Mouse (Mus musculus): ENCODE measurements at regions not wholly inside any gene's neighbourhood (a gene's known extent, or its start where the extent isn't known, plus 50 kb on each side); places are given as distances from the start of the nearest gene placed in this dataset.

GRCm38 (mm10) chr5:111864606-111865005, 130.9 kb downstream of the Gm26897 start:
- WGBS, result 69% methylated on average over 13 of the region's 13 CpGs
- H3K27ac ChIP-seq, result no peak overlapping the region
- no peak for ATAC-seq (ENCODE audit: borderline replicate concordance, extremely low read depth, low FRiP score, low TSS enrichment)
- no peak overlapping the region for H3K4me3 ChIP-seq
- H3K27me3 ChIP-seq, result no peaks in the 10 kb centered on the region
- no peak overlapping the region for H3K9ac ChIP-seq
- peaks cover 6% of the 10 kb centered on the region for H3K4me1 ChIP-seq
- H3K9me3 ChIP-seq, result no peaks in the 10 kb centered on the region
- H3K4me2 ChIP-seq, result no peak overlapping the region
- no peaks in the 10 kb centered on the region for H3K36me3 ChIP-seq

DNA sequence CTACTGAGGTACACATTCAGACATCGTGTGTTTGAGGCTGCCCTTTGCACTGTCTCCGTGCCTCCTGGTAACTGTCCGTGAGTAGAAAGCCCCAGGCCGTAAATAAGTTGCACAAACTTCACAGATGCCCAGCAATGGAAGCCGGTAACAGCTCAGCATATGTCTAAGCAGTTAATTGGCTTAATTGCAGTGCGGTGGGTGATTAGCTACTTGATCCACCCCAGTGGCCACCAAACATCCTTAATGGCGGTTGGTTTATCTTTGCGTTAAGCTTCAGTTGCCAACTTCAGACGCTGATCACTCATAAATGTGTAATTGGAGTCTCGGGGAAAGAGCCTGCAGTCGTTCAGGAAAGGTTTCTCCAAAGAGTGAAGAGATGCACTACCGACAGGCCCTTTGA, 135.3 kb downstream of the Gm26897 start:
- no peak overlapping the region for H3K27ac ChIP-seq
- H3K9ac ChIP-seq, result no peak overlapping the region
- H3K4me3 ChIP-seq, result no peak overlapping the region
- H3K4me1 ChIP-seq, result peaks cover 5% of the 10 kb centered on the region
- peaks cover 11% of the 10 kb centered on the region; the same call in 1 of the 2 replicates for H3K9me3 ChIP-seq
- 0 out of 2 replicates have a peak, but pooled peaks cover 2% of the 10 kb centered on the region for H3K36me3 ChIP-seq
- 78% methylated on average over 12 of the region's 12 CpGs for WGBS
- no peak overlapping the region for H3K4me2 ChIP-seq
- no peak for ATAC-seq (ENCODE audit: borderline replicate concordance, extremely low read depth, low FRiP score, low TSS enrichment)
- H3K27me3 ChIP-seq, result no peaks in the 10 kb centered on the region

DNA sequence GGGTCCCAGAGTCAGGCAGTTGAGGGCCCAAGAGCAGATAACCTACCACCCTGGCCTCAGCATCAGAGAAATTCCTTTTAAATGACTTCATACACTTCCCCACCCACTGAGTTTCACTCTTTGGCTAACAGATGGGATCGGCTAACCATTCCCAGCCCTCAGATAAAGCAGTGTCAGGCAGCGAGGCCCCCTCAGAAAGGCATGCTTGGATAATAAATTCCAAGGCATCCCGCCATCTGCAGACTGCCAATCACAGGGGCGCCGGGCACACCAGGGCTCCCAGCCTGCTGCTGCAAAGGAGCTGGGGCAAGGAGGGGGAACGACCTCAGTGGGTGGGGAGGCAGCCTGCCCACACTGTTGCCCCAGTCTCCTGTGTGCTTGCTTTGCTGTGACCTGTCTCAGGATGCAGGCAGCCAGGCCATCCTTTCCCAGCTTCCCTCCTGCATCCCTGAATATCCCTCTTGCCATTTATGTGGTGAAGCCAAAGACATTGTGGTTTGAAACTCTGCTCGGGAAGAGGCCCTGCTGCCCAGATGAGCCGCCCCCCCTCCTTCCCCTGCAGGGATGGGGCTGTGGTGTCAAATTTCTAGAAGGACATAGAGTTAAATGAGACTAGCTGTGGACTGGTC, 143.6 kb downstream of the Gm26897 start:
- H3K4me1 ChIP-seq, result peaks cover 20% of the 10 kb centered on the region
- peak; percentile 58; the same call in 1 of the 2 replicates for ATAC-seq (ENCODE audit: borderline replicate concordance, extremely low read depth, low FRiP score, low TSS enrichment)
- no peaks in the 10 kb centered on the region for H3K9me3 ChIP-seq
- no peak overlapping the region for H3K9ac ChIP-seq
- H3K27me3 ChIP-seq, result no peaks in the 10 kb centered on the region
- H3K27ac ChIP-seq, result peak overlapping the region; percentile 60
- H3K36me3 ChIP-seq, result no peaks in the 10 kb centered on the region
- no peak overlapping the region for H3K4me2 ChIP-seq
- H3K4me3 ChIP-seq, result no peak overlapping the region
- 5% methylated on average over 8 of the region's 8 CpGs for WGBS

DNA sequence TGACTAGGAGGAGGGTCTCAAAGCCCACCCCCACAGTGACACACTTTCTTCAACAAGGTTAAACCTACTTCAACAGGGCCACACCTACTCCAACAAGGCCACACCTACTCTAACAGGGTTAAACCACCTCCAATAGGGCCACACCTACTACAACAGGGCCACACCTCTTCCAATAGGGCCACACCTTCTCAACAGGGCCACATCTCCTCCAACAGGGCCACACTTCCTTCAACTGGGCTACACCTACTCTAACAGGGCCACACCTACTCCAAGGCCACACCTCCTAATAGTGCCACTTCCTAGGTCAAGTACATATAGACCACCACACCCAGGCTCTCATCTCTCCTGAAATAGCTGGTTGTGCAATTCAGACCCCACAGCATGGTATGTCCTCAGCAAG, 145.3 kb downstream of the Gm26897 start:
- no peak for ATAC-seq (ENCODE audit: borderline replicate concordance, extremely low read depth, low FRiP score, low TSS enrichment)
- Histone ChIP-seq H3K27me3 (no peaks in the 10 kb centered on the region), H3K4me2 (no peak overlapping the region), H3K36me3 (no peaks in the 10 kb centered on the region), H3K9ac (no peak overlapping the region), H3K9me3 (no peaks in the 10 kb centered on the region), H3K27ac (no peak overlapping the region), H3K4me1 (peaks cover 20% of the 10 kb centered on the region), H3K4me3 (no peak overlapping the region)

DNA sequence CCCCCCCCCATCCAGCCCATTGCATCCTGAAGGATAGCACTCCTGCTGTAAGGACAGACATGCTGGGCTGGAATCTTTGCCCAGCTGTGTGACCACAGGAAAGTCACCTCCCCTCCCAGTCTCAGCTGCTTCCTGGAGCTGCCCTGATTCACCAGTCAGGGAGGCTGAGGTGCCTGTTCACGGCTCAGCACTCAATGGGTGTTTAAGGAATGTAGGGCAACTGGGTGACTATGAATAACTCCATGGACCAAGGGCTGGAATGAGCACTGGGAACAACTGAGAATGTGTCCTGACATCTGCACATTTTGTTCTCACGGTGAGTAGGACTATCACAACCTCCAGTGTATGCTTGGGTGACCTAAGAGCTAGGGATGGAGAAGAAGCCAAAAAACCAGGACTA, 146.5 kb downstream of the Gm26897 start:
- H3K9me3 ChIP-seq, result no peaks in the 10 kb centered on the region
- H3K27me3 ChIP-seq, result no peaks in the 10 kb centered on the region
- no peaks in the 10 kb centered on the region for H3K36me3 ChIP-seq
- ATAC-seq (ENCODE audit: borderline replicate concordance, extremely low read depth, low FRiP score, low TSS enrichment), result no peak
- H3K4me3 ChIP-seq, result no peak overlapping the region
- no peak overlapping the region for H3K27ac ChIP-seq
- no peak overlapping the region for H3K9ac ChIP-seq
- H3K4me2 ChIP-seq, result no peak overlapping the region
- peaks cover 20% of the 10 kb centered on the region for H3K4me1 ChIP-seq
- 60% methylated on average over 2 of the region's 2 CpGs for WGBS

DNA sequence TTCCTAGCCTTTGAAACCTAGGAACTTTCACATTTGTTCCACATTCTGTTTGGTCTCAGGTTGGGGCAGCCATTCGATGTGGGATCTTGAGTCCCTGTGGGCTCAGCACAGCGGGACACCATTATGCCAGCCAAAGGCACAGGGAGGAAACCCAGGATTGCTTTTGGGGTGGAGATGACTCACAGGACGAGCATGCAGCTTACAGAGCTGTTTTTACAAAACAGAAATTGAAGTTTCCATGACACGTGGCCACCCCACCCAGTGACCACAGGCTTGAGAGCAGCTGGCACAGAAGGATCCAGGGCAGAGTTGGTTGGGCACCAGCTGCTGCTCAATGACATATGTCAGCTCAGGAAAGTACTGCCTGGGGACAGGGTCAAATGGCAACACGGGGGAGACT, 147.8 kb downstream of the Gm26897 start:
- no peak for ATAC-seq (ENCODE audit: borderline replicate concordance, extremely low read depth, low FRiP score, low TSS enrichment)
- Histone ChIP-seq H3K4me3 (no peak overlapping the region), H3K27me3 (no peaks in the 10 kb centered on the region), H3K9me3 (no peaks in the 10 kb centered on the region), H3K27ac (no peak overlapping the region), H3K4me2 (no peak overlapping the region), H3K9ac (no peak overlapping the region), H3K4me1 (peaks cover 16% of the 10 kb centered on the region), H3K36me3 (no peaks in the 10 kb centered on the region)
- 41% methylated on average over 5 of the region's 5 CpGs for WGBS

- Histone ChIP-seq H3K4me2 (no peak overlapping the region), H3K36me3 (no peaks in the 10 kb centered on the region), H3K27me3 (no peaks in the 10 kb centered on the region), H3K4me1 (peaks cover 23% of the 10 kb centered on the region), H3K4me3 (no peak overlapping the region), H3K9me3 (no peaks in the 10 kb centered on the region), H3K27ac (no peak overlapping the region), H3K9ac (no peak overlapping the region)
- no peak for ATAC-seq (ENCODE audit: borderline replicate concordance, extremely low read depth, low FRiP score, low TSS enrichment)
- 52% methylated on average over 4 of the region's 4 CpGs for WGBS
These were observed 153.6 kb downstream of the Gm26897 start for GRCm38 (mm10) chr5:111887281-111887680.

DNA sequence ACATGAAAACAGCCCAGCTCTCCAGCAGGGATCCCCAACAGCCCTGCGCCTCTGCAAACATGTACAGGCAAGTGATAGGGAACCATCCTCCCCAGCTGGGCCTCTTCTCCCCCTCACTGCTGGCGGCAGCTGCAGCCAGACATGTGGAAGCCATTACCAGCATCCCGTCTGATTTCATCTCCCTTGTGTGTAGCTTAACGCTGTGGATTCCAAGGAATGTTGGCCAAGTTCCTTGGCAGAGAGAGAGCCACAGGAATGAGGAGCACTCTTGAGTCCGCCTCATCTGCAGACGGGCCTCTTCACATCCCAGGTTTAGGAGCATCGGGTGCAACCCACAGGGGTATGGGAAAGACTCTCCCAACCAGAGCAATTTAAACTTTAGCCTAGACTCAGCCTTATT, 157.1 kb downstream of the Gm26897 start:
- no peak overlapping the region for H3K4me2 ChIP-seq

GRCm38 (mm10) chr5:111891261-111891693, 157.6 kb downstream of the Gm26897 start:
- H3K9ac ChIP-seq, result no peak overlapping the region
- no peaks in the 10 kb centered on the region for H3K9me3 ChIP-seq
- no peak overlapping the region for H3K4me3 ChIP-seq
- no peak overlapping the region for H3K4me2 ChIP-seq
- WGBS, result 22% methylated on average over 8 of the region's 8 CpGs
- H3K27ac ChIP-seq, result peak overlapping the region; percentile 95
- peaks cover 46% of the 10 kb centered on the region for H3K4me1 ChIP-seq
- peak; percentile 43 for ATAC-seq (ENCODE audit: borderline replicate concordance, extremely low read depth, low FRiP score, low TSS enrichment)
- no peaks in the 10 kb centered on the region for H3K36me3 ChIP-seq
- no peaks in the 10 kb centered on the region for H3K27me3 ChIP-seq

More for the DNA sequence above, 157.1 kb downstream of the Gm26897 start:
- Histone ChIP-seq H3K4me3 (no peak overlapping the region), H3K9me3 (no peaks in the 10 kb centered on the region), H3K4me1 (peaks cover 46% of the 10 kb centered on the region), H3K36me3 (no peaks in the 10 kb centered on the region), H3K27me3 (no peaks in the 10 kb centered on the region), H3K27ac (peak overlapping the region; percentile 95), H3K9ac (no peak overlapping the region)
- WGBS, result 16% methylated on average over 7 of the region's 7 CpGs
- peak; percentile 77 for ATAC-seq (ENCODE audit: borderline replicate concordance, extremely low read depth, low FRiP score, low TSS enrichment)

DNA sequence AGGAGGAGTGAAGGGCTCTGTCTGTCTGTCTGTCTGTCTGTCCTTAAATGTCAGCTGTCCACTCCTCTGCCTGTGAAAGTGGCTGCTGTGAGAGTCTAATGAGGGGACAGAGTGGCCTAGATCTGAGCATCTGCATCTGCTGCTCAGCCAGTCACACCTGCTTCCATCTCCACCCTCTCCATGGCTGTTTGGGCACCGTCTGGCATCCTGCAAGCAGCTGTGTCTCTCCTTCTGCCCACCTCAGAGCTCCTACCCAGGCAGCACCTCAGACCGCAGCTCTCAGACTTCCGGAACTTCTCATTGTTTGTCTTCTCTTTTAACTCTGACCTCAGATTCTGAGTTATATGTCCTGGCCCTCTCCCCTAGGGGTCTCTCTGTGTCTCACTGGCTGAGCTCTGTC, 159.2 kb downstream of the Gm26897 start:
- no peaks in the 10 kb centered on the region for H3K9me3 ChIP-seq
- peak overlapping the region; percentile 70 for H3K27ac ChIP-seq
- H3K4me2 ChIP-seq, result no peak overlapping the region
- ATAC-seq (ENCODE audit: borderline replicate concordance, extremely low read depth, low FRiP score, low TSS enrichment), result no peak
- no peak overlapping the region for H3K4me3 ChIP-seq
- H3K27me3 ChIP-seq, result no peaks in the 10 kb centered on the region
- WGBS, result 18% methylated on average over 3 of the region's 3 CpGs
- H3K9ac ChIP-seq, result no peak overlapping the region
- peaks cover 46% of the 10 kb centered on the region for H3K4me1 ChIP-seq
- no peaks in the 10 kb centered on the region for H3K36me3 ChIP-seq

GRCm38 (mm10) chr5:111893905-111894311, 160.2 kb downstream of the Gm26897 start:
- Histone ChIP-seq H3K27me3 (no peaks in the 10 kb centered on the region), H3K27ac (peak overlapping the region; percentile 70), H3K4me2 (peak overlapping the region; percentile 49), H3K9me3 (no peaks in the 10 kb centered on the region), H3K4me1 (peaks cover 46% of the 10 kb centered on the region), H3K4me3 (peak overlapping the region; percentile 18), H3K9ac (no peak overlapping the region), H3K36me3 (no peaks in the 10 kb centered on the region)
- peak; percentile 87 for ATAC-seq (ENCODE audit: borderline replicate concordance, extremely low read depth, low FRiP score, low TSS enrichment)
- WGBS, result 2% methylated on average over 11 of the region's 11 CpGs

DNA sequence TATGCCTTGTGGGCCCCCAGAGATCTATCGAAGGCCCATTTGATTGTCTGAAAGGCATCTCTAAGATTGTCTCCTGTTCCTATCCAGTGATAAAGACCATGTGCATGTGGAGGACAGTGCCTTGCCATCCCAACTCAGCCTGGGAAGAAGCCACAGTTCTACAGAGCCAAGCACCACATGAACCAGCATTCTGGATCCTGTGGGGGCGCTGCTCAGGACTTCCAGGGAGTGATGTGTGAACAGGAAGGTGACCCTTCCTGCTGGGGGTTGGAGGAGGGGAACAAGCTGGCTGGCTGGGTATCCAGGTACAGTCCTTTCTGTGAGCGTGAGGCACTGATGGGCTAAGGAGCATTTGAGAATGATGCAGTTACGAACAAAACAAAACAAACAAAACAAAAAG, 163.8 kb downstream of the Gm26897 start:
- WGBS, result 60% methylated on average over 4 of the region's 4 CpGs
- Histone ChIP-seq H3K27ac (no peak overlapping the region), H3K9me3 (no peaks in the 10 kb centered on the region), H3K27me3 (no peaks in the 10 kb centered on the region), H3K4me3 (no peak overlapping the region), H3K4me2 (no peak overlapping the region), H3K9ac (no peak overlapping the region), H3K36me3 (no peaks in the 10 kb centered on the region), H3K4me1 (peaks cover 22% of the 10 kb centered on the region)
- ATAC-seq (ENCODE audit: borderline replicate concordance, extremely low read depth, low FRiP score, low TSS enrichment), result no peak

GRCm38 (mm10) chr5:111898482-111898881, 164.8 kb downstream of the Gm26897 start:
- H3K27ac ChIP-seq, result no peak overlapping the region
- no peak overlapping the region for H3K4me2 ChIP-seq
- H3K9ac ChIP-seq, result no peak overlapping the region
- no peak for ATAC-seq (ENCODE audit: borderline replicate concordance, extremely low read depth, low FRiP score, low TSS enrichment)
- 66% methylated on average over 12 of the region's 12 CpGs for WGBS
- no peak overlapping the region for H3K4me3 ChIP-seq
- H3K4me1 ChIP-seq, result peaks cover 13% of the 10 kb centered on the region
- no peaks in the 10 kb centered on the region for H3K36me3 ChIP-seq
- H3K27me3 ChIP-seq, result no peaks in the 10 kb centered on the region
- H3K9me3 ChIP-seq, result no peaks in the 10 kb centered on the region
